Mouse (Mus musculus): Measurements from ENCODE around the gene BC051665.

Gene BC051665

GRCm38 (mm10) chr13:60743381-60744077 lies 42.6 kb downstream of the BC051665 start:
- peak in 1 of 2 experiments; percentile 60 for DNase-seq (ENCODE audit: low spot score in 2 of 2)

- no peak for DNase-seq (ENCODE audit: low spot score in 2 of 2)
These were observed 43.6 kb downstream of the BC051665 start for GRCm38 (mm10) chr13:60742611-60743010.

GRCm38 (mm10) chr13:60740248-60740647 lies 45.9 kb downstream of the BC051665 start:
- no peak for DNase-seq (ENCODE audit: low spot score in 2 of 2)

- DNase-seq (ENCODE audit: low spot score in 2 of 2): peak; percentile 68 to 81
These were observed 47.7 kb downstream of the BC051665 start for GRCm38 (mm10) chr13:60738429-60738828.

- DNase-seq (ENCODE audit: low spot score in 2 of 2): peak; percentile 82 to 88
These were observed 48.4 kb downstream of the BC051665 start for GRCm38 (mm10) chr13:60737632-60738324.

- DNase-seq (ENCODE audit: low spot score in 2 of 2): no peak
These were observed 49.6 kb downstream of the BC051665 start for GRCm38 (mm10) chr13:60736421-60737105.

- no peak for DNase-seq (ENCODE audit: low spot score in 2 of 2)
These were observed 50.9 kb downstream of the BC051665 start for GRCm38 (mm10) chr13:60735306-60735705.

Data from spleen, postnatal 4 days (tissue).